Mouse (Mus musculus): ENCODE measurements around the gene Gm9803. TPM values are rescaled to one million over a fixed set of nuclear protein-coding genes. Genes with fewer than 3 reads are reported as not detected.
A peak's percentile ranks its signal among the peaks of the same experiment; 100 is the strongest.

Gm9803 gene
- polyA plus RNA-seq, 1 experiment from 2014 or later, result 10.2 TPM

GRCm38 (mm10) chr10:43516992-43517660 is 6.8 kb upstream of the Gm9803 start:
- peaks cover 22% of the 10 kb centered on the region; the same call in 1 of the 2 replicates for H3K36me3 ChIP-seq
- no peak overlapping the region for H3K4me3 ChIP-seq
- WGBS, result 66% methylated on average over 6 of the region's 6 CpGs
- no peaks in the 10 kb centered on the region for H3K27me3 ChIP-seq
- no peaks in the 10 kb centered on the region for H3K4me1 ChIP-seq
- no peak overlapping the region for H3K27ac ChIP-seq
- H3K9me3 ChIP-seq, result no peaks in the 10 kb centered on the region
- no peak for ATAC-seq (ENCODE audit: insufficient number of reproducible peaks, insufficient read depth, low FRiP score, low TSS enrichment)
- H3K9ac ChIP-seq, result no peak overlapping the region
- no peak overlapping the region for H3K4me2 ChIP-seq (replicated peaks)

DNA sequence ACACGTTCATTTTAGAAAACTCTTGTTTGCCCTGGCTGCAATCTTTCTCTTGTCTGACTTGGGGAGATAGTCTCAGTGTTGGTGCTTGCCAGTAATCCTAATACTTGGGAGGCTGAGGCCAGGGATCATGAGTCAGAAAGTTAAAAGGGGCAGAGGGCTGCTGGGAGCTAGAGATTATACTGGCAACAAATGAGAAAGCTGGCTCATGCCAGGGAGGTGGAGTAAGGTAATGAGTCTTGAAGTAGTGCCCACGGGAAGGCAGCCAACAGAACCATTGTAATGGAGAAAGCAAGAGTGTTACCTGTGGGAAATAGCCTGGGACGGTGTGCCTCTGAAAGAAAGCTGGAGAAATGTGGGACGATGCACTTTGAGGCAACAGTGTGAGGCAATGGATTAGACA is 6.0 kb upstream of the Gm9803 start:
- no peak for ATAC-seq (ENCODE audit: insufficient number of reproducible peaks, insufficient read depth, low FRiP score, low TSS enrichment)
- Histone ChIP-seq H3K4me2 (replicated peaks) (no peak overlapping the region), H3K4me1 (no peaks in the 10 kb centered on the region), H3K27me3 (no peaks in the 10 kb centered on the region), H3K36me3 (peaks cover 17% of the 10 kb centered on the region; the same call in 1 of the 2 replicates), H3K9ac (no peak overlapping the region), H3K27ac (no peak overlapping the region), H3K4me3 (no peak overlapping the region), H3K9me3 (no peaks in the 10 kb centered on the region)
- 78% methylated on average over 4 of the region's 4 CpGs for WGBS

GRCm38 (mm10) chr10:43518368-43518767 is 5.5 kb upstream of the Gm9803 start:
- H3K9ac ChIP-seq, result no peak overlapping the region
- H3K9me3 ChIP-seq, result no peaks in the 10 kb centered on the region
- H3K4me1 ChIP-seq, result no peaks in the 10 kb centered on the region
- H3K36me3 ChIP-seq, result peaks cover 12% of the 10 kb centered on the region; the same call in 1 of the 2 replicates
- H3K27me3 ChIP-seq, result no peaks in the 10 kb centered on the region
- no peak overlapping the region for H3K4me2 ChIP-seq (replicated peaks)
- no peak for ATAC-seq (ENCODE audit: insufficient number of reproducible peaks, insufficient read depth, low FRiP score, low TSS enrichment)
- H3K4me3 ChIP-seq, result no peak overlapping the region
- H3K27ac ChIP-seq, result no peak overlapping the region
- 75% methylated on average over 11 of the region's 13 CpGs for WGBS

- no peaks in the 10 kb centered on the region for H3K4me1 ChIP-seq
- WGBS, result 97% methylated on average over 2 of the region's 2 CpGs
These were observed 3.9 kb upstream of the Gm9803 start for GRCm38 (mm10) chr10:43519977-43520376.

GRCm38 (mm10) chr10:43527283-43528269 is 3.7 kb downstream of the Gm9803 start:
- peak overlapping the region; percentile 78 for H3K27ac ChIP-seq
- H3K4me2 ChIP-seq (replicated peaks), result no peak overlapping the region
- peaks cover 60% of the 10 kb centered on the region for H3K36me3 ChIP-seq
- no peaks in the 10 kb centered on the region for H3K27me3 ChIP-seq
- H3K4me1 ChIP-seq, result peaks cover 9% of the 10 kb centered on the region
- 43% methylated on average over 15 of the region's 15 CpGs for WGBS
- no peak overlapping the region for H3K4me3 ChIP-seq
- H3K9ac ChIP-seq, result no peak overlapping the region
- ATAC-seq (ENCODE audit: insufficient number of reproducible peaks, insufficient read depth, low FRiP score, low TSS enrichment), result peak; percentile 72
- H3K9me3 ChIP-seq, result no peaks in the 10 kb centered on the region

More at GRCm38 (mm10) chr10:43519977-43520376, 3.9 kb upstream of the Gm9803 start:
- Histone ChIP-seq H3K9ac (no peak overlapping the region), H3K9me3 (no peaks in the 10 kb centered on the region), H3K27me3 (no peaks in the 10 kb centered on the region), H3K27ac (no peak overlapping the region), H3K4me3 (no peak overlapping the region), H3K36me3 (peaks cover 2% of the 10 kb centered on the region; the same call in 1 of the 2 replicates), H3K4me2 (replicated peaks) (no peak overlapping the region)
- ATAC-seq (ENCODE audit: insufficient number of reproducible peaks, insufficient read depth, low FRiP score, low TSS enrichment), result no peak

- no peak for ATAC-seq (ENCODE audit: insufficient number of reproducible peaks, insufficient read depth, low FRiP score, low TSS enrichment)
- peaks cover 3% of the 10 kb centered on the region for H3K4me1 ChIP-seq
- H3K9ac ChIP-seq, result no peak overlapping the region
- no peak overlapping the region for H3K4me2 ChIP-seq (replicated peaks)
- peaks cover 47% of the 10 kb centered on the region for H3K36me3 ChIP-seq
- H3K27me3 ChIP-seq, result no peaks in the 10 kb centered on the region
- H3K27ac ChIP-seq, result no peak overlapping the region
- H3K9me3 ChIP-seq, result no peaks in the 10 kb centered on the region
- no peak overlapping the region for H3K4me3 ChIP-seq
- WGBS, result 80% methylated on average over 1 of the region's 1 CpGs
These were observed 10.5 kb downstream of the Gm9803 start for GRCm38 (mm10) chr10:43534382-43534781.

GRCm38 (mm10) chr10:43537652-43538051 is 13.8 kb downstream of the Gm9803 start:
- H3K4me2 ChIP-seq (replicated peaks), result no peak overlapping the region
- no peak overlapping the region for H3K9ac ChIP-seq
- ATAC-seq (ENCODE audit: insufficient number of reproducible peaks, insufficient read depth, low FRiP score, low TSS enrichment), result no peak
- no peak overlapping the region for H3K4me3 ChIP-seq
- peaks cover 15% of the 10 kb centered on the region for H3K36me3 ChIP-seq
- H3K27ac ChIP-seq, result no peak overlapping the region
- WGBS, result 88% methylated on average over 7 of the region's 7 CpGs
- peaks cover 9% of the 10 kb centered on the region for H3K4me1 ChIP-seq
- no peaks in the 10 kb centered on the region for H3K9me3 ChIP-seq
- no peaks in the 10 kb centered on the region for H3K27me3 ChIP-seq

GRCm38 (mm10) chr10:43538831-43539230 is 14.9 kb downstream of the Gm9803 start:
- Histone ChIP-seq H3K36me3 (0 out of 2 replicates have a peak, but pooled peaks cover 10% of the 10 kb centered on the region), H3K4me2 (replicated peaks) (no peak overlapping the region), H3K27me3 (no peaks in the 10 kb centered on the region), H3K9me3 (no peaks in the 10 kb centered on the region), H3K9ac (no peak overlapping the region), H3K4me1 (peaks cover 9% of the 10 kb centered on the region), H3K4me3 (no peak overlapping the region), H3K27ac (no peak overlapping the region)
- ATAC-seq (ENCODE audit: insufficient number of reproducible peaks, insufficient read depth, low FRiP score, low TSS enrichment), result no peak
- WGBS, result 88% methylated on average over 5 of the region's 5 CpGs

GRCm38 (mm10) chr10:43539746-43540310 is 15.9 kb downstream of the Gm9803 start:
- Histone ChIP-seq H3K36me3 (0 out of 2 replicates have a peak, but pooled peaks cover 10% of the 10 kb centered on the region), H3K27ac (no peak overlapping the region), H3K4me2 (replicated peaks) (peak overlapping the region; percentile 56), H3K27me3 (no peaks in the 10 kb centered on the region), H3K9me3 (no peaks in the 10 kb centered on the region), H3K4me3 (peak overlapping the region; percentile 83), H3K9ac (peak overlapping the region; percentile 86), H3K4me1 (peaks cover 9% of the 10 kb centered on the region)
- whole genome bisulfite sequencing, result 18% methylated on average over 12 of the region's 12 CpGs
- no peak for ATAC-seq (ENCODE audit: insufficient number of reproducible peaks, insufficient read depth, low FRiP score, low TSS enrichment)

DNA sequence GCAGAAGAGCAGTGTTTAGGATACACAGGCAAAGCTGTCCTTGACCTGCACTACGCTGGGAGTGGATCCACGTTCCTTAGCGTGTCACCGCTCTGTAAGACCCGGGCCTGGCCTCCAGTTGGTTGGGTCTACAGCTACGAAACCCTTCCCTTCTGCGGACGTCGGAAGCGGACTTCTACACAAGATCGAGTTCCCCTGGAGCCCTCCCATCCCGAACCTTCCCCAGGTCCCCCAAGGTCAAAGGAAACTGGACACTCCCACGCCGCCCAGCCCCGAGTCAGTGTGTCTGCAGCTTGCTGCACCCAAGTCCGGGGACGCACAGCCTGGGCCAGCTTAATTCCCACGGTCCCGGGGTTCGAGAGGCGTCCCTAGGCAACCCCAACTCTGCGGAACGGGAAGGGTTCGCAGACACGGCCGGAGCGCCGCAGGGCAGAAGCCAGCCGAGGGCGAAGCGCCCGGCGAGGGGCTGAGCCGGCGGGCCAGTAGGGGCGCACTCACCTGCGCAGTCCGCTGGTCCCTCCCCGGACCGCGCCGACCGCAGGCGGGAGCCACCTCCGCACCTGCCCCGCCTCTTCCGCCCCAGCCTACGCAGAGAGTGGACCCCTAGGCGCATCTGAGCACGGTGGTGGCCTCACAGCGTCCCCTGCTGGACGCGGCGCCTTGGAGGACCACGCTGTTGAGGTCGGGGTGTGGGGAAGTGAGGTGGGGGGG is 16.7 kb downstream of the Gm9803 start, which contains the start of gene 1700021F05Rik:
TSS of gene 1700021F05Rik (minus strand) at position 553 of the 711 bp plus-strand sequence.
- Histone ChIP-seq H3K4me2 (replicated peaks) (peak within 1 kb of the TSS; percentile 56), H3K4me3 (peak within 1 kb of the TSS; percentile 83), H3K36me3 (0 out of 2 replicates have a peak, but pooled peaks cover 9% of the 10 kb centered on the region), H3K9me3 (no peaks in the 10 kb centered on the region), H3K9ac (peak within 1 kb of the TSS; percentile 86), H3K27me3 (no peaks in the 10 kb centered on the region), H3K4me1 (peaks cover 9% of the 10 kb centered on the region), H3K27ac (peak within 1 kb of the TSS; percentile 67)
- WGBS, result 0% methylated on average over 53 of the region's 56 CpGs
- peak; percentile 99 for ATAC-seq (ENCODE audit: insufficient number of reproducible peaks, insufficient read depth, low FRiP score, low TSS enrichment)

- 52% methylated on average over 7 of the region's 8 CpGs for whole genome bisulfite sequencing
- Histone ChIP-seq H3K9me3 (no peaks in the 10 kb centered on the region), H3K27me3 (no peaks in the 10 kb centered on the region), H3K4me1 (peaks cover 9% of the 10 kb centered on the region), H3K27ac (no peak overlapping the region), H3K4me3 (peak overlapping the region; percentile 83), H3K36me3 (0 out of 2 replicates have a peak, but pooled peaks cover 3% of the 10 kb centered on the region), H3K9ac (no peak overlapping the region), H3K4me2 (replicated peaks) (0 out of 2 replicates have a peak overlapping the region, but pooled peaks have one; percentile 56)
- ATAC-seq (ENCODE audit: insufficient number of reproducible peaks, insufficient read depth, low FRiP score, low TSS enrichment), result 0 out of 2 replicates have a peak, but pooled peaks have one; percentile 7
These were observed 17.3 kb downstream of the Gm9803 start for GRCm38 (mm10) chr10:43541153-43541544.

All from embryonic facial prominence, embryonic 12.5 days (tissue).